Mouse (Mus musculus) T-helper 1 cell (primary cell): ENCODE data around the gene 1700037H04Rik.

ENCODE experiments used
- in situ Hi-C: fragments of 300-600 bp; cut with MboI, MseI; formaldehyde crosslinking; loops from one replicate; pipeline ENCODE4 v1.15.1; 2025; ENCODE audit warnings: high pct_unique_total_duplicates

Gene 1700037H04Rik

GRCm38 (mm10) chr2:131130849-131131248, 29.0 kb downstream of the 1700037H04Rik start:
- in situ Hi-C loops, result loop anchor here (10.0 kb wide), 1 partner anchor 1234 kb away; no protein-coding TSS in a partner anchor

GRCm38 (mm10) chr2:131129836-131130235, 30.0 kb downstream of the 1700037H04Rik start:
- in situ Hi-C loops, result loop anchor here (10.0 kb wide), 1 partner anchor 1235 kb away; no protein-coding TSS in a partner anchor

DNA sequence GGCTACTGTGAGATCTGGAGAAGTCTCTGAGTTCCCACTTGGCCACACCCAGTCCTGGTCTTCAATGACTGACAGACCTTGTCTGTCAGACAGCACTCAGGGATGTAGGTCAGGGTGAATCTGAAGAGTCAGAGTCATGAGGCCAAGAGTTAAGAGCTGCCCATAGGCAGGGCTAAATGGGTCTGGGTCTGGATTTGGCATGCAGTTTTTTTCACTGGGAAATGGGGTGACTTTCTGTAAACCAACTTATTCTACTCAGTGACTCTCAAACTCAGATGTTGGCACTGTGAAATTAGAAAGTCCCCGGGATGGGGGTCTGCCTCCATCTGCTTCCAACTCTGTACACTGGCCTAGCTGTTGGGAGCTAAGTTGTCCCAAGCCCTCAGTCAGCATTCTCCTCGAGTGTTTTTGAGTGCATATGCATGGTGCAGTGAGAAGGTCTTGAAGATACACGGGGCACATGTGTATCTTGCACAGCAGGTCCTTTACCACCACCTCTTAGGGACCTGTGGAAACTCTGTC, 31.2 kb downstream of the 1700037H04Rik start:
- in situ Hi-C loops, result no loop called here

DNA sequence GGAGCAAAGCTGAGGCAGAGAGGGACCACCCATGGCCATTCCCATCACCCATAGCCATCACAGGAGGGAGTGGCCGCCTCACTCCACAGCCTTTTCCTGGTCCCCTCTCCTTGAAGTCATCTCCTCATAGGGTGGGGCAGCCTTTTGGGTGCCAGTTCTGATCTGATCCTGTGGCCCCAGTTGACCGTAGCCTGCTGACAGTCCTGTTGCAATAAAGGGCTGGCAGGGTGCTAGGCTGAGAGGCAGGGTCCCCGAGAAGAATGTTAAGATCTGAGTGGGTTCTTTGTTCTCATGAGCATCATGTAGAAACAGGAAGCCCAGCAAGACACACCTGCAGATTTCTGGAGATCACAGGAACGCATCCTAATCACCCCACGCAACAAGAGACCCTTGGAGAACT, 31.7 kb downstream of the 1700037H04Rik start:
- in situ Hi-C loops, result no loop called here

DNA sequence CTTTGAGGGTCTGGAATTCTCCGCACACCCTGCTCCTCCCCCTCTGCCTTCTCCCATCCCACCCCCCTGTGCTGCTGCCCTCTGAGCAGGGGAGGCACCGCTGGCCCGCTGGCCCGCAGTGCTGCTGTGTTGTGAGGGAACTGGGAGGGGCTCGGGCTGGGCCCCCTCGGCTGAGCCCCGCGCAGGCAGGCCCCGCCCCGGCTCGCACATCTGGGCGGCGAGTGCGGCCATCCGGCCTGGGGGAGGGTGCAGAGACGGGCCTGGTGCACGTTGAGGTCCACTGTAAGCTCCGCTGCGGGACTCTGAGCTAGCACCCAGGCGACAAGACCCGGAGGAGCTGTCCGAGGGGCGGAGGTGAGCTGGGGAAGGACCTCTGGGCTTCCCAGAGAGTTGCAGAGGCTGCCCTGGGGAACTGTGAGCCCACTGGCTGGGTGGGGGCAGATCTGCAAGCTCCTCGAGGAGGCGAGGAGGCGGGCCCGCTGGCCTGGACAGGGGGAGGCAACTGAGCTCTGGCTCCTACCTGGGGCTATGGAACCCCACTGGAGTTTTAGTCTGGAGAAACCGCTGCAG, 32.6 kb downstream of the 1700037H04Rik start, which contains the start of gene Hspa12b:
Gene Hspa12b, plus strand, starts transcription at position 120 of the 570 bp plus-strand sequence.
- in situ Hi-C loops, result no loop called here

- in situ Hi-C loops, result no loop called here
Observed at GRCm38 (mm10) chr2:131125964-131126815, 33.7 kb downstream of the 1700037H04Rik start.

DNA sequence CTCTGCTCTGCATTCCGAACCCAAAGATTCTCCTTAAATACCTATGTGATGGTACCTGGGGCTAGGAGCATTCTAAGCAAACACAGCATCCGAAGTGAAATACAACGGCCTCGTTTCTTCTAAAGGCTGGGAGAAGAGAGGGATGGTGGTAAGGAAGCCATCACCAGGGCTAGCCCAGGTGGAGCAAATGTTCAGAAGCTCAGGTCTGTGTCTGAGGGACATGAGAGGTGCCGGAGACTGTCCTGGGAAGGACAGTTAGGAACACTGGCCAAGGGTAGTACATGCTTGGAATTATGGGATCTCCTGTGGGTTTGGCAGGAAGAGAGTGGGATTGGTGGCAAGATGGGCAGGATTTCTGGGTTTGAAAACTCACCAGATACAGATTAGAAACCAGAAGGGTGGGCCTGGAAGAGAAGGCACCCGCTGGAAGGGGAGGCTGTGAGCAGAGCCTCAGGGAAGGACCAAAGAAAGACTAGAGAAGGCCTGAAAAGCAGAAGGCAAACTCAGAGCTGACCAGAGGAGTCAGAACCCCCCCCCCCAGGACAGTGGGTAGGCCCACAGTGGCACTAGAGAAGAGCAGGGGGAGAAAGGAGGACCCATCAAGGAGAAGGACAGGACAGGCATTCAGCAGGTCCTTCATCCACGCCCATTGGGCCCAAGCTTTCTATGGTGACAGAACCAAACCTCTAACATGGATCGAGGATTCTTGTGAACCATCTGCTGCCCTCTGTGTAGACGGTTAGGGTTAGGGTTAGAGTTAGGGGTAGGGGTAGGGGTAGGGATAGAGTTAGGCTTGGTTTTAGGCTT, 34.5 kb downstream of the 1700037H04Rik start:
- in situ Hi-C loops, result no loop called here

- in situ Hi-C loops, result no loop called here
Observed at GRCm38 (mm10) chr2:131124166-131124565, 35.7 kb downstream of the 1700037H04Rik start.

- in situ Hi-C loops, result no loop called here
Observed at GRCm38 (mm10) chr2:131118968-131119574, 40.8 kb downstream of the 1700037H04Rik start.

DNA sequence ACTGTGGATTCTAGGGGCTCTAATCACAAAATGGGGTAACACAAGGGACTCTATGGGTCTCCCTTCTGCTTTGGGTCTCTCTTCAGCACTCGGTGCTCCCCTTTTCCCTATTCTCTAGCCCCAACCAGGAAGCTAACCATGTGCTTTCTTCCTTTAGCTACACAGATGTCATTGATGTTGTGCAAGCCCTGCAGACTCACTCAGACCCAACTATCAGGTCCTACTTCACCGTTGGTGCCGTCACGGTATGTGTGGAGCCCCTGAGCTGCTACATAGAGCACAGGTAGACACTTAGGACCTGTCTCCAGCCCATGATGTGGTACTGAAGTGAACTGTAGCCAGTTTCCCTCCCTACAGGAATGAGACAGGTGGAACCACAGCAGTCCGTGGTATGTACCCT, 53.9 kb downstream of the 1700037H04Rik start:
- in situ Hi-C loops, result loop anchor here (5.0 kb wide), 1 partner anchor 374 kb away; no protein-coding TSS in a partner anchor

GRCm38 (mm10) chr2:131105061-131105460, 54.8 kb downstream of the 1700037H04Rik start:
- in situ Hi-C loops, result loop anchor here (5.0 kb wide), 1 partner anchor 373 kb away; no protein-coding TSS in a partner anchor

DNA sequence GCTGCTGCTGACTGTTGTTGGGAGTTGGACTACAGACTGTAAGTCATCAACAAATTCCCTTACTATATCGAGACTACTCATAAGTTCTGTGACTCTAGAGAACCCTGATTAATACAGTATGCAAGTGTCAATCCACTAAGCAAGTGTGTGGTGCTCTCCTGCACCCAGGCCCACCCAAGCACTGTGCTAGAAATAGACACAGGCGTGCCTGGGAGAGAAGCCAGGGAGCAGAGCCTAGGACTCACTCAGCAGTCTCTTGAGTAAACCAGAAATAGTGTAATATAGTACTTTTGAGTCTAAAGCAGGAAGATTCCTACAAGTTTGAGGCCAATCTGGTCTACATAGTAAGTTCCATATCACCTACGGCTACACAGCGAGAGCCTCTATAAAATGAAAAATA, 55.9 kb downstream of the 1700037H04Rik start:
- in situ Hi-C loops, result no loop called here

DNA sequence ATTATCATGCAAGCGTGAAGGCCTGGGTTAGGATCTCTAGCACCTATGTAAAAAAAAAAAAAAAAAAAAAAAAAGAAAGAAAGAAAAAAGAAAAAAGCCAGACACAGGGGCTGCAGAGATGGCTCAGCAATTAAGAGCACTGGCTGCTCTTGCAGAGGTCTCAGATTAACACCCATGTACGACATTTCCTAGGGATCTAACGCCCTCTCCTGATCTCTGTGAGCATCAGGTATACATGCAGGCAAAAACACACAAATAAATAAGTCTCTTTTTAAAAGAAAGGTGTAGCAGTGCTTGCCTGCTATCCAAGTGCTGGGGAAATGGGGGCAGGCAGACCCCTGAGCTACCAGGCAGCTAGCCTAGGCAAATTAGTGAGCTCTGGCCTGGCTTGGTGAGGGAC, 58.4 kb downstream of the 1700037H04Rik start:
- in situ Hi-C loops, result no loop called here

GRCm38 (mm10) chr2:131097087-131097486, 62.8 kb downstream of the 1700037H04Rik start:
- in situ Hi-C loops, result loop anchor here (5.0 kb wide), 2 partner anchors 135 to 320 kb away; partner anchors contain the start of gene Mavs
